Mouse (Mus musculus) E14TG2a.4 (cell line): Measurements from ENCODE around the gene Syn3.

Experiments
- CTCF ChIP-seq: conservative IDR thresholded peaks from 2 replicates; pipeline ENCODE4 v1.5.1; 2014; ENCODE audit warnings: low read length
- NANOG ChIP-seq: IDR thresholded peaks from 2 replicates; pipeline ENCODE4 v1.6.1; 2014; ENCODE audit warnings: borderline replicate concordance, low read length, mixed read lengths

- TF ChIP-seq CTCF (no peak), NANOG (no peak)
These were observed 375.5 kb downstream of the Syn3 start for GRCm38 (mm10) chr10:86123224-86123623.
